Mouse (Mus musculus): ENCODE measurements around the gene Pik3r1.

DNA sequence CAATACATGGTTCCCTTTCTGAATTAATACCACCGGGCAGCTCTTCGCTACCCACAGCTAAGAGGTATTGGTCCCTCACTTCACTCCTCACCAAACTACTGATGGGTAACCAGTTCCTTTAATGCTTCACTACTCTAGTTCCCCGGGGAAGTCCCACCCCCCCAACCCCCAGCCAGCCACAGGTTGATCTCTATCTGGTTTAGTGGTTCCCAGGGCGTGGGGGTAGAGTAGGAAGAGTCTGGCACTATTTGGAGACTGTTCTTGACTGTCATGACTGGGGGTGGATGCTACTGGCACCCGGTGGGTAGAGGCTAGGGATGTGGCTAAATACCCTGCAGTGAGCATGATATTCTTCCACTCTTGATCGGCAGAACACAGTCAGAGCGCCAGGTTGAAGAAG, 61.6 kb downstream of the Pik3r1 start:
- TF ChIP-seq GATA1 (IDR thresholded peaks at IDR 0.05; ENCODE audit: borderline replicate concordance, low read length) (no peak), FLI1 (IDR thresholded peaks at IDR 0.05; ENCODE audit: low read length) (no peak)

Data from megakaryocyte, embryonic 14.5 days (primary cell).